Mouse (Mus musculus): ENCODE results near the gene Tcf7. TPM values are rescaled to one million over a fixed set of nuclear protein-coding genes. Genes with fewer than 3 reads are reported as not detected.

Gene Tcf7
- polyA plus RNA-seq, 1 experiment from 2014 or later, result 8.1 TPM

- no peaks in the 10 kb centered on the region for H3K9me3 ChIP-seq
- no peak overlapping the region for H3K27ac ChIP-seq
- peaks cover 65% of the 10 kb centered on the region for H3K36me3 ChIP-seq (replicated peaks)
- no peaks in the 10 kb centered on the region for H3K4me1 ChIP-seq
- H3K27me3 ChIP-seq (ENCODE audit: poor library complexity, severe bottlenecking), result no peaks in the 10 kb centered on the region
- WGBS, result 91% methylated on average over 8 of the region's 8 CpGs
- no peak for DNase-seq (ENCODE audit: extremely low spot score, low spot score)
- no peak overlapping the region for H3K4me3 ChIP-seq
These were observed 27.7 kb downstream of the Tcf7 start for GRCm38 (mm10) chr11:52255077-52255476.

GRCm38 (mm10) chr11:52253674-52254375 lies 29.0 kb downstream of the Tcf7 start:
- peaks cover 65% of the 10 kb centered on the region for H3K36me3 ChIP-seq (replicated peaks)
- DNase-seq (ENCODE audit: extremely low spot score, low spot score), result peak; percentile 51
- H3K4me1 ChIP-seq, result no peaks in the 10 kb centered on the region
- no peaks in the 10 kb centered on the region for H3K27me3 ChIP-seq (ENCODE audit: poor library complexity, severe bottlenecking)
- no peak overlapping the region for H3K4me3 ChIP-seq
- no peaks in the 10 kb centered on the region for H3K9me3 ChIP-seq
- 71% methylated on average over 11 of the region's 11 CpGs for WGBS
- no peak overlapping the region for H3K27ac ChIP-seq

- Histone ChIP-seq H3K4me1 (no peaks in the 10 kb centered on the region), H3K4me3 (no peak overlapping the region), H3K27ac (no peak overlapping the region), H3K36me3 (replicated peaks) (peaks cover 70% of the 10 kb centered on the region), H3K9me3 (no peaks in the 10 kb centered on the region), H3K27me3 (ENCODE audit: poor library complexity, severe bottlenecking) (no peaks in the 10 kb centered on the region)
- 84% methylated on average over 1 of the region's 1 CpGs for WGBS
- no peak for DNase-seq (ENCODE audit: extremely low spot score, low spot score)
These were observed 30.1 kb downstream of the Tcf7 start for GRCm38 (mm10) chr11:52252692-52253091.

GRCm38 (mm10) chr11:52251770-52252169 lies 31.0 kb downstream of the Tcf7 start:
- Histone ChIP-seq H3K36me3 (replicated peaks) (peaks cover 70% of the 10 kb centered on the region), H3K27ac (no peak overlapping the region), H3K4me1 (no peaks in the 10 kb centered on the region), H3K9me3 (no peaks in the 10 kb centered on the region), H3K27me3 (ENCODE audit: poor library complexity, severe bottlenecking) (no peaks in the 10 kb centered on the region), H3K4me3 (no peak overlapping the region)
- DNase-seq (ENCODE audit: extremely low spot score, low spot score), result no peak
- 83% methylated on average over 5 of the region's 5 CpGs for WGBS

- H3K4me3 ChIP-seq, result no peak overlapping the region
- DNase-seq (ENCODE audit: extremely low spot score, low spot score), result no peak
- no peaks in the 10 kb centered on the region for H3K27me3 ChIP-seq (ENCODE audit: poor library complexity, severe bottlenecking)
- H3K4me1 ChIP-seq, result no peaks in the 10 kb centered on the region
- H3K27ac ChIP-seq, result no peak overlapping the region
- H3K9me3 ChIP-seq, result no peaks in the 10 kb centered on the region
- H3K36me3 ChIP-seq (replicated peaks), result peaks cover 77% of the 10 kb centered on the region
- 97% methylated on average over 2 of the region's 2 CpGs for WGBS
These were observed 33.4 kb downstream of the Tcf7 start for GRCm38 (mm10) chr11:52249452-52249851.

- no peaks in the 10 kb centered on the region for H3K4me1 ChIP-seq
- no peaks in the 10 kb centered on the region for H3K9me3 ChIP-seq
- H3K36me3 ChIP-seq (replicated peaks), result peaks cover 95% of the 10 kb centered on the region
- H3K27me3 ChIP-seq (ENCODE audit: poor library complexity, severe bottlenecking), result no peaks in the 10 kb centered on the region
- 93% methylated on average over 4 of the region's 4 CpGs for WGBS
- DNase-seq (ENCODE audit: extremely low spot score, low spot score), result no peak
- no peak overlapping the region for H3K4me3 ChIP-seq
- no peak overlapping the region for H3K27ac ChIP-seq
These were observed 41.8 kb downstream of the Tcf7 start for GRCm38 (mm10) chr11:52240898-52241542.

GRCm38 (mm10) chr11:52234509-52234908 lies 48.3 kb downstream of the Tcf7 start:
- Histone ChIP-seq H3K36me3 (replicated peaks) (peaks cover 51% of the 10 kb centered on the region), H3K27me3 (ENCODE audit: poor library complexity, severe bottlenecking) (no peaks in the 10 kb centered on the region), H3K27ac (no peak overlapping the region), H3K9me3 (no peaks in the 10 kb centered on the region), H3K4me1 (peaks cover 22% of the 10 kb centered on the region), H3K4me3 (no peak overlapping the region)
- no peak for DNase-seq (ENCODE audit: extremely low spot score, low spot score)

GRCm38 (mm10) chr11:52233906-52234305 lies 48.9 kb downstream of the Tcf7 start:
- peak overlapping the region; percentile 99; the same call in 1 of the 2 replicates for H3K4me3 ChIP-seq
- H3K36me3 ChIP-seq (replicated peaks), result peaks cover 45% of the 10 kb centered on the region

GRCm38 (mm10) chr11:52233043-52233653 lies 49.7 kb downstream of the Tcf7 start:
- Histone ChIP-seq H3K4me1 (peaks cover 22% of the 10 kb centered on the region), H3K27me3 (ENCODE audit: poor library complexity, severe bottlenecking) (no peaks in the 10 kb centered on the region), H3K9me3 (no peaks in the 10 kb centered on the region), H3K36me3 (replicated peaks) (peaks cover 38% of the 10 kb centered on the region), H3K4me3 (peak overlapping the region; percentile 99), H3K27ac (no peak overlapping the region)
- DNase-seq (ENCODE audit: extremely low spot score, low spot score), result no peak
- WGBS, result 43% methylated on average over 3 of the region's 3 CpGs

More at GRCm38 (mm10) chr11:52233906-52234305, 48.9 kb downstream of the Tcf7 start:
- H3K4me1 ChIP-seq, result peaks cover 22% of the 10 kb centered on the region
- no peaks in the 10 kb centered on the region for H3K9me3 ChIP-seq
- DNase-seq (ENCODE audit: extremely low spot score, low spot score), result no peak
- WGBS, result 90% methylated on average over 1 of the region's 1 CpGs
- no peak overlapping the region for H3K27ac ChIP-seq
- H3K27me3 ChIP-seq (ENCODE audit: poor library complexity, severe bottlenecking), result no peaks in the 10 kb centered on the region

GRCm38 (mm10) chr11:52231606-52232541 lies 50.9 kb downstream of the Tcf7 start, which contains the start of gene Skp1a:
Skp1a (plus strand) TSS chr11:52231995.
- H3K4me1 ChIP-seq, result peaks cover 22% of the 10 kb centered on the region
- peak within 1 kb of the TSS; percentile 99 for H3K27ac ChIP-seq
- under 1% methylated on average over 87 of the region's 87 CpGs for WGBS
- H3K27me3 ChIP-seq (ENCODE audit: poor library complexity, severe bottlenecking), result no peaks in the 10 kb centered on the region
- H3K9me3 ChIP-seq, result no peaks in the 10 kb centered on the region
- H3K4me3 ChIP-seq, result peak within 1 kb of the TSS; percentile 99
- DNase-seq (ENCODE audit: extremely low spot score, low spot score), result peak; percentile 93
- H3K36me3 ChIP-seq (replicated peaks), result peaks cover 25% of the 10 kb centered on the region

GRCm38 (mm10) chr11:52230694-52231093 lies 52.1 kb downstream of the Tcf7 start:
- H3K27me3 ChIP-seq (ENCODE audit: poor library complexity, severe bottlenecking), result no peaks in the 10 kb centered on the region
- DNase-seq (ENCODE audit: extremely low spot score, low spot score), result no peak
- H3K36me3 ChIP-seq (replicated peaks), result peaks cover 13% of the 10 kb centered on the region
- H3K4me1 ChIP-seq, result peaks cover 22% of the 10 kb centered on the region
- 69% methylated on average over 5 of the region's 5 CpGs for WGBS
- peak overlapping the region; percentile 99 for H3K4me3 ChIP-seq
- H3K9me3 ChIP-seq, result no peaks in the 10 kb centered on the region
- H3K27ac ChIP-seq, result peak overlapping the region; percentile 99

- WGBS, result 83% methylated on average over 7 of the region's 7 CpGs
- no peak overlapping the region for H3K4me3 ChIP-seq
- peaks cover 7% of the 10 kb centered on the region; the same call in 1 of the 2 replicates for H3K27me3 ChIP-seq (ENCODE audit: poor library complexity, severe bottlenecking)
These were observed 53.9 kb downstream of the Tcf7 start for GRCm38 (mm10) chr11:52228722-52229448.

More at GRCm38 (mm10) chr11:52228722-52229448, 53.9 kb downstream of the Tcf7 start:
- no peak for DNase-seq (ENCODE audit: extremely low spot score, low spot score)
- Histone ChIP-seq H3K27ac (no peak overlapping the region), H3K9me3 (no peaks in the 10 kb centered on the region), H3K4me1 (peaks cover 24% of the 10 kb centered on the region), H3K36me3 (replicated peaks) (no peaks in the 10 kb centered on the region)

Measured in forebrain, embryonic 10.5 days (tissue).